Mouse (Mus musculus): ENCODE measurements around the gene Ythdf2. TPM values are rescaled to one million over a fixed set of nuclear protein-coding genes. Genes with fewer than 3 reads are reported as not detected.

The Ythdf2 gene
- total and polyA plus RNA-seq, 2 experiments from 2014 or later, result 53.5 to 117 TPM

- H3K4me1 ChIP-seq (ENCODE audit: insufficient read depth, low read length), result no peaks in the 10 kb centered on the region
- no peaks in the 10 kb centered on the region for H3K36me3 ChIP-seq (ENCODE audit: insufficient read depth, low read length)
- WGBS, result 89% methylated on average over 2 of the region's 2 CpGs
- no peak overlapping the region for H3K4me2 ChIP-seq (ENCODE audit: low read depth, low read length, poor library complexity, severe bottlenecking)
- ATAC-seq (ENCODE audit: low FRiP score) (no peak), DNase-seq (ENCODE audit: low spot score) (no peak)
- H3K27me3 ChIP-seq (ENCODE audit: insufficient read depth, low read length), result no peaks in the 10 kb centered on the region
- no peak for TF ChIP-seq CTCF (IDR thresholded peaks at IDR 0.05)
- no peak overlapping the region for H3K9ac ChIP-seq (replicated peaks; ENCODE audit: low read length, poor library complexity, severe bottlenecking)
- H3K4me3 ChIP-seq (ENCODE audit: low read depth, low read length), result no peak overlapping the region
- H3K9me3 ChIP-seq (ENCODE audit: low read length), result no peaks in the 10 kb centered on the region
- no peak overlapping the region for H3K27ac ChIP-seq (ENCODE audit: low read depth, low read length)
Observed at GRCm38 (mm10) chr4:132217781-132218180, 5.7 kb upstream of the Ythdf2 start.

- Histone ChIP-seq H3K27me3 (ENCODE audit: insufficient read depth, low read length) (no peaks in the 10 kb centered on the region), H3K4me1 (ENCODE audit: insufficient read depth, low read length) (no peaks in the 10 kb centered on the region), H3K9me3 (ENCODE audit: low read length) (no peaks in the 10 kb centered on the region), H3K27ac (ENCODE audit: low read depth, low read length) (no peak overlapping the region), H3K36me3 (ENCODE audit: insufficient read depth, low read length) (no peaks in the 10 kb centered on the region), H3K4me3 (ENCODE audit: low read depth, low read length) (no peak overlapping the region), H3K4me2 (ENCODE audit: low read depth, low read length, poor library complexity, severe bottlenecking) (no peak overlapping the region), H3K9ac (replicated peaks; ENCODE audit: low read length, poor library complexity, severe bottlenecking) (no peak overlapping the region)
- no peak for TF ChIP-seq CTCF (IDR thresholded peaks at IDR 0.05)
- ATAC-seq (ENCODE audit: low FRiP score) (no peak), DNase-seq (ENCODE audit: low spot score) (no peak)
- 73% methylated on average over 1 of the region's 1 CpGs for WGBS
Observed at GRCm38 (mm10) chr4:132216602-132217001, 4.5 kb upstream of the Ythdf2 start.

- no peaks in the 10 kb centered on the region for H3K9me3 ChIP-seq (ENCODE audit: low read length)
- H3K27me3 ChIP-seq (ENCODE audit: insufficient read depth, low read length), result no peaks in the 10 kb centered on the region
- no peak overlapping the region for H3K4me2 ChIP-seq (ENCODE audit: low read depth, low read length, poor library complexity, severe bottlenecking)
- no peak overlapping the region for H3K27ac ChIP-seq (ENCODE audit: low read depth, low read length)
- no peaks in the 10 kb centered on the region for H3K4me1 ChIP-seq (ENCODE audit: insufficient read depth, low read length)
- H3K4me3 ChIP-seq (ENCODE audit: low read depth, low read length), result no peak overlapping the region
- no peaks in the 10 kb centered on the region for H3K36me3 ChIP-seq (ENCODE audit: insufficient read depth, low read length)
- ATAC-seq (ENCODE audit: low FRiP score) (no peak), DNase-seq (ENCODE audit: low spot score) (no peak)
- 80% methylated on average over 4 of the region's 4 CpGs for WGBS
- no peak for TF ChIP-seq CTCF (IDR thresholded peaks at IDR 0.05)
- H3K9ac ChIP-seq (replicated peaks; ENCODE audit: low read length, poor library complexity, severe bottlenecking), result no peak overlapping the region
Observed at GRCm38 (mm10) chr4:132214847-132215246, 2.7 kb upstream of the Ythdf2 start.

GRCm38 (mm10) chr4:132211091-132211942, 786 bp downstream of the Ythdf2 start:
- no peak for TF ChIP-seq CTCF (IDR thresholded peaks at IDR 0.05)
- peaks cover 3% of the 10 kb centered on the region; the same call in 1 of the 2 replicates for H3K36me3 ChIP-seq (ENCODE audit: insufficient read depth, low read length)
- peak overlapping the region; percentile 99 for H3K4me3 ChIP-seq (ENCODE audit: low read depth, low read length)
- DNase-seq (ENCODE audit: low spot score) (peak; percentile 20), ATAC-seq (ENCODE audit: low FRiP score) (peak; percentile 79)
- peak overlapping the region; percentile 97 for H3K27ac ChIP-seq (ENCODE audit: low read depth, low read length)
- WGBS, result under 1% methylated on average over 68 of the region's 89 CpGs
- H3K4me2 ChIP-seq (ENCODE audit: low read depth, low read length, poor library complexity, severe bottlenecking), result peak overlapping the region; percentile 87
- no peaks in the 10 kb centered on the region for H3K27me3 ChIP-seq (ENCODE audit: insufficient read depth, low read length)
- peak overlapping the region; percentile 97 for H3K9ac ChIP-seq (replicated peaks; ENCODE audit: low read length, poor library complexity, severe bottlenecking)
- H3K4me1 ChIP-seq (ENCODE audit: insufficient read depth, low read length), result 0 out of 2 replicates have a peak, but pooled peaks cover 5% of the 10 kb centered on the region
- H3K9me3 ChIP-seq (ENCODE audit: low read length), result no peaks in the 10 kb centered on the region

- Histone ChIP-seq H3K4me1 (ENCODE audit: insufficient read depth, low read length) (0 out of 2 replicates have a peak, but pooled peaks cover 5% of the 10 kb centered on the region), H3K4me3 (ENCODE audit: low read depth, low read length) (peak overlapping the region; percentile 99), H3K4me2 (ENCODE audit: low read depth, low read length, poor library complexity, severe bottlenecking) (peak overlapping the region; percentile 87), H3K36me3 (ENCODE audit: insufficient read depth, low read length) (peaks cover 6% of the 10 kb centered on the region; the same call in 1 of the 2 replicates), H3K27me3 (ENCODE audit: insufficient read depth, low read length) (no peaks in the 10 kb centered on the region), H3K27ac (ENCODE audit: low read depth, low read length) (no peak overlapping the region), H3K9me3 (ENCODE audit: low read length) (no peaks in the 10 kb centered on the region), H3K9ac (replicated peaks; ENCODE audit: low read length, poor library complexity, severe bottlenecking) (peak overlapping the region; percentile 97)
- 29% methylated on average over 2 of the region's 2 CpGs for WGBS
- no peak for TF ChIP-seq CTCF (IDR thresholded peaks at IDR 0.05)
- DNase-seq (ENCODE audit: low spot score) (no peak), ATAC-seq (ENCODE audit: low FRiP score) (no peak)
Observed at GRCm38 (mm10) chr4:132210325-132210724, 1.8 kb downstream of the Ythdf2 start.

- Histone ChIP-seq H3K27ac (ENCODE audit: low read depth, low read length) (no peak overlapping the region), H3K9ac (replicated peaks; ENCODE audit: low read length, poor library complexity, severe bottlenecking) (no peak overlapping the region), H3K4me1 (ENCODE audit: insufficient read depth, low read length) (0 out of 2 replicates have a peak, but pooled peaks cover 5% of the 10 kb centered on the region), H3K4me3 (ENCODE audit: low read depth, low read length) (no peak overlapping the region), H3K36me3 (ENCODE audit: insufficient read depth, low read length) (peaks cover 10% of the 10 kb centered on the region; the same call in 1 of the 2 replicates), H3K4me2 (ENCODE audit: low read depth, low read length, poor library complexity, severe bottlenecking) (no peak overlapping the region), H3K9me3 (ENCODE audit: low read length) (no peaks in the 10 kb centered on the region), H3K27me3 (ENCODE audit: insufficient read depth, low read length) (no peaks in the 10 kb centered on the region)
- ATAC-seq (ENCODE audit: low FRiP score) (no peak), DNase-seq (ENCODE audit: low spot score) (no peak)
- TF ChIP-seq CTCF (IDR thresholded peaks at IDR 0.05), result no peak
- WGBS, result 86% methylated on average over 2 of the region's 2 CpGs
Observed at GRCm38 (mm10) chr4:132209299-132209698, 2.8 kb downstream of the Ythdf2 start.
